Mouse (Mus musculus) megakaryocyte, adult 5-6 weeks (primary cell): ENCODE data around the gene Mdm4. TPM values are rescaled to one million over a fixed set of nuclear protein-coding genes. Genes with fewer than 3 reads are reported as not detected.
A peak's percentile ranks its signal among the peaks of the same experiment; 100 is the strongest.

Experiments
- ATAC-seq: 2 replicates; pipeline ENCODE4 v1.8.0; 2016; ENCODE audit warnings: mild to moderate bottlenecking, inconsistent platforms; ENCODE audit not compliant: poor library complexity, severe bottlenecking
- total RNA-seq, 2 experiments: library from RNA; stranded (forward) in 1 of 2; stranded (reverse) in 1 of 2; fragments of 153-499, 151-499 nt in 1 of 2; fragments of 221-1000, 200-1000 nt in 1 of 2; gene quantifications; 2 replicates each; pipeline versions ENCODE4 v1.2.3 to v1.2.4; 2015 to 2017

Gene Mdm4
- total RNA-seq (2015): 66.6 and 69.0 TPM in 2 replicates
- 88.5 and 97.9 TPM in 2 replicates for total RNA-seq (2017)

DNA sequence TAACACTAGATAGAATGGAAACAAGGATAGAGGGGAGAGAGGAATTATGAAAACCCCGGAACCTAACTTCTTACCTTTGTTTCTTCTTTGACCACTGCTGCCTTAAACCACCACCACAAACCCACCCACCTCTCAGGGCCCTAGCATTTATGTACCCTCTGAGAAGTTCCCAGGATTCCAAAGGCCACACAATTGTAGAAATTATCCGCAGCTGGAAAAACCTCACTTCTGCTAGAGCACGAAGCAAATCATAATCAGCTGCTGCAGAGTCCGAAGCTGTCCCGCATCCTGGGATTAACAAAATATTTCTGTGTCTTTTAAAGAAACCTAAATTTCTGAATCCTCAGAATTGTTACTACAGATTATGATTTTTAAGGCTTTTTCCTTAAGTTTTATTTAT lies at the start of gene Mdm4:
Gene Mdm4, minus strand, starts transcription at position 101 of the 400 bp plus-strand sequence.
- no peak for ATAC-seq

DNA sequence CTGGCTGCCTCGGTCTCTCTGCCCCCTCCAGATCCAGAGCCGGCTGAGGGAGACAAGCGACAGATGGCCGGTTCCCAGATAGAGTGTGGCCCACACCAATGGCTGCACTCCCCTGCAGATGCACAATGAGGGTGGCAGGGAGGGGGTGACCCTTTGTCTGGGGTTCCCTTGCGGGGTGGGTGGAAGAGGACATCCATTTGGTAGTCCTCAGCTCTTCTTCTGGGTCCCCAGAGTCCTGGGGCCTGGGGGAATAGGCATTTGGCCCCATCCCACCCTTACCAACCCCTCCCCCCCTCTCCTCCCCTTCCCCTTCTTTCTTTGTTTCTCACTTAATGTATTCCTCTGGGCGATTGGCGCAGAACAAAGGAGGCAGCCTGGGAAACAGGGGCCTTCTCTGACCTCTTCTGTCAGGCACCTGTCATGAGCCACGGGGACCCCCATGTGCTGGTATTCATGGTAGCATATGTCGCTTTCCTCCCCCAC lies 49.8 kb upstream of the Mdm4 start:
- ATAC-seq: no peak

DNA sequence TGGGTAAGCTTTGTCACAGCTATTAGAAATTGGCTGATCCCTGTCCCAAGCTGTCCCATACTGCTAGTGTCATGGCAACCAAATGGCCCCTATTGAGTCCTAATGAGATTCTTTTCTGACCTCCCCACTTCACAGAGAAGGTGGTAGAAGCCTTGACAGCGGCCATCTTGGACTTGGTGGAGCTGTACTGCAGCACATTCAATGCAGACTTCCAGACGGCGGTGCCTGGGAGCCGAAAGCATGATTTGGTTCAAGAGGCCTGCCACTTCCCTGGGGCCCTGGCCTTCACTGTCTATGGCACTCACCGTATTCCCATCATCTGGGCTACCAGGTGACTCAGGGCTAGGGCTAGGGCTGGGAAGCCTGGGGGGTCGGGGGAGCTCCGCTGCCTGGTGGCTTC lies 49.1 kb upstream of the Mdm4 start:
- no peak for ATAC-seq

DNA sequence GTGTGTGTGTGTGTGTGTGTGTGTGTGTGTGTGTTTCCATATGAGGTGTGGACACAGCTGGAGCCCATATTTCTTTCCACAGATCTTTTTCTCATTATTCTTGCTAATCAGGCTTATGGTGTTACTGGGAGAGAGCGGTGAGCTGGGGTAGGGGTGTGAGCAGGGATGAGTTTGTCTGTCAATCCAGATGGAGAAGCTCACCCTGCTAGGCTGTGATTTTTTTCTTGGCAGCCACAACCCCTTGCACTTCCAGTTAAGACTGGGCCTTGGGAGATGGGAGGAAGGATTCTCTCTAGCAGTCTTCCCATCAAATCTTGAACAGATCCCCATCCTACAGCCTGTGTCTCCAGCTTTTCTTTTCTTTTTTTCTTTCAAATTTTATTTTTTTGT lies 48.0 kb upstream of the Mdm4 start:
- no peak for ATAC-seq

DNA sequence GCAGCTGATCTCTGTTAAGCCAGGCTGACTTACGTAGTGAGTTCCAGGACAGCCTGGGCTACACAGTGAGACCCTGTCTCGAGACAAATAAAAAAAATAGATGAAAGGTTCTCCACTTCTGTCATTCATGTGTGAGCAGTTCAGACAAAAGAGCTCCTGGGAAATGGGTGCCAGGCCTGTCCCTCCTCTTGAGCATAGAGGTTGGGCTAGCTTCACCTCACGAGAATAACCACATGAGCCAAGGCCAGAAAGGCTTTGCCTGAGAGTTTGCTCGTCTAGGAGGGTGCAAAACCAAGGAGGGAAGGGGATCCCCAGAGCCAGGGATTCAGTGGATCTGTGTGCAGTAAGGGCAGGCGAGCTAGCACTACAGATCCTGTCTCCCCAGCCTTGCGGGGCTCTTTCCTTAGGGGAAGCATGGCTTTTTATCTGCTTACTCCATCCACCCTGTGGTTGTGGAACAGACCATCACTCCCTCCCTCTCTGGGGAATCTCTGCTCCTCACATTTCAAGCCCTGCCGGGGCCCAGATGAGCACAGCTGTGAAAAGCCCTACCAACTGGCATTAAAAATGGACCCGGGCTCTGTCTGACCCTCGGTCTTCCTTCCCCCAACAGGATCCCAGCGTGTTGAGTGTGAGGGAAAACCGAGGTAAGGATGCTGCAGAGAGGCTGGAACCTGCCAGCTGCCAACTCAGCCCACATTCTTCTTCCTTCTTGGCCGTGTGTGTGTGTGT lies 47.4 kb upstream of the Mdm4 start:
- ATAC-seq: no peak

DNA sequence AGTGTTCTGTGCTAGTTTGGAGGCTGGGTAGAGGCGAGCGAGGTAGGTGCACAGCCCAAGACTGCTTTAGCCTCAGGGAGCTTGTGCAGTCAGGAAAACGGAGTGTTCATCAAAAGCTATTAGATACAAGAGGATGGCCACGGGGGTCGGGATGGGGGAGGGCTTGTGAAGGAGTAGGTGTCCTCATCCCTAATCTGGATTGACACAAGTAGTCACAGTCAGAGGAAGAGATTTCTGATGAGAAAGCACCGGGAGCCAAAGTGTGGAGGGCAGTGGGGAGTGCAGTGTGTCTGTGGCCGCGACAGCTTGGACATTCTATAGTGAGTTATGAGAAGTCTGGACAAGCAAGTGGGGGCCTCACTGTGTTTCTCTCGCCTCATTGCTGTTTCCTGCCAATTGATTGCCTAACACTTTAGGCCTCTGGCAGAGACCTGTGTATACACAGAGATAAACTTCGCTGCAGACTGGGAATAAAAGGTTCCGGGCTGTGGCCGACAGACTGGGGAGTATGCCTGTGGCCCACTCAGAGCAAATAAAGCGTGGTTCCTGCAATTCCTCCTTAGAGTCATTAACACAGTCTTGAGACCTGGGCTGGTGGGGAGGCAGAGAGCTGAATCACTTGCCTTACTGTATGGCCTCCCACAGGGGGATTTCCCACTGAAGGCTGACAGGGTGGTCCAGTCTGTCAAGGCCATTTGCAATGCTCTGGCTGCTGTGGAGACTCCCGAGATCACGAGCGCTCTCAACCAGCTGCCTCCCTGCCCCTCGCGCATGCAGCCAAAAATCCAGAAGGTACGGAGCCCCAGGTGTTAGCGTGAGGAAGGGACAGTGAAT lies 46.5 kb upstream of the Mdm4 start:
- ATAC-seq: no peak

DNA sequence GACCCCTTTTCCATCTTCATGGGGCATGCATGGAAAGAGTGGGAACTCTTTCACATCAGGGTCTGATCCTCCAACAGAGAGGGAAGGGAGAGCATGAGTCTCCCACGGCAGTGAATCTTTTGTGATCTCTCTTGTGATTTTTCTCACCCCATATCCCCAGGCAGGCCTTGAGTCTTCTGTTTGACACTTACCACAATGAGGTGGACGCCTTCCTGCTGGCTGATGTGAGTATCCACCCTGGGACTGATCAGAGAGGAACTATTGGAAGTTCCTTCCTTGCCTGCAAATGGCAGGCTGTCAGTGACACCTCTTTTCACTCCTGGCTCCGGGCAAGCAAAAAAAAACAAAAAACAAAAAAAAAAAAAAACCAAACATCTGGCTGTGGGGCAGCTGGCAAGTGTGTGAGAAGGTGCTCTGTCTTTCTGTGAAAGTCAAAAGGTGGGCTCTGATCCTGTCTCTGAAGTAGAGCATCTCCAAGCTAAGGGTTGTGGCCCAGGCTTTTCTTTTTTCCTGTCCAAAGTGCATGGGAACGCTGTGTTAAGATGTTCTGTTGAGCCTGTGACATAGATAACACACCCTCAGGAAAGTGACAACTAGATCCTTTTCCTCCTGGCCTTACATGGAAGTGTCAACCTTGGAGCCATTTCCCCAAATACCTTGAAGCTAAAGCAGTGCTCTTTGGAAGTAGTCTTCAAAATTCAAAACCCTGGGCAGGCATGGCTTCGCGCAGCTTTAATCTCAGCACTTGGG lies 45.5 kb upstream of the Mdm4 start:
- no peak for ATAC-seq

DNA sequence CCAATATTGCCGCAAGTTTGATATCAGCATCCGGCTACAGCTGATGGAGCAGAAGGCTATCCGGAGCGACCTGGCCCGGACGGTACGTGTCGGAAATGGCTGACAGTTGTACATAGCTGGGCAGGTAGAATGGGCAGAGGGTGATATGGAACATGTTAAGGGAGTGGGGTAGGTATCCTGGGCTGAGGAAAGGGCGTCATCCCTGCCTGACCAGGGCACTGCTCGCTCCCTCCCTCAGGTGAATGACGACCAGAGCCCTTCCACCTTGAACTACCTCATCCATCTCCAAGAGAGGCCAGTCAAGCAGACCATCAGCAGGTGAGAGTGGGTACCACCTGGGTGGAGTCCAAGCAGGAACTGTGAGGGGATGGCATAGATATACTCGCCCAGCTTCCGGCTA lies 44.2 kb upstream of the Mdm4 start:
- no peak for ATAC-seq

DNA sequence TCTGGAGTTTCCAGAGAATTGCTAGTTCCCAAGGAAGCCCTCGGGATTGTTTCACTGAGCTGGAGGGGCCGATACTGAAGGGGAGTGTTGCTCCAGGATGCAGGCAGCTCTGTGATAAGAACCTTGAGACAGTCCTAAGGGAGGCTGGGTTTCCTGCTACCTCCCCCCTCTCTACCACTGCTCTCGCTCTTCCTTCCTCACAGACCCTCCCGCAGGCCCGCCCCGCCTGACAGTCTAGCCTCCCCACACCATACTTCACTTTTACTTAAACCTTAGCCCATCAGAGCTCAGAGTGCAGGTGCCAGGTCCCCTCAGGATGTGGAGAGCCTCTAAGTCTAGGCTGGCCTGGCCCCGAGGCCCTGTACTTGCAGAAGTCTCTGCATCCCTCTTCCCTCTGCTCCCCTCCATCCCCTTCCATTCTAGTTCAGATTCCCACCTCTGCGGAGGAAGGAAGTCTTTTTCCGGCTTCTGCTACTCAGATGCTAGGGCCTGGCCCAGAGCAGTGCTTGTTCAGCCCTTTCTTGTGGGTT lies 43.0 kb upstream of the Mdm4 start:
- peak; percentile 22; the same call in 1 of the 2 replicates for ATAC-seq

DNA sequence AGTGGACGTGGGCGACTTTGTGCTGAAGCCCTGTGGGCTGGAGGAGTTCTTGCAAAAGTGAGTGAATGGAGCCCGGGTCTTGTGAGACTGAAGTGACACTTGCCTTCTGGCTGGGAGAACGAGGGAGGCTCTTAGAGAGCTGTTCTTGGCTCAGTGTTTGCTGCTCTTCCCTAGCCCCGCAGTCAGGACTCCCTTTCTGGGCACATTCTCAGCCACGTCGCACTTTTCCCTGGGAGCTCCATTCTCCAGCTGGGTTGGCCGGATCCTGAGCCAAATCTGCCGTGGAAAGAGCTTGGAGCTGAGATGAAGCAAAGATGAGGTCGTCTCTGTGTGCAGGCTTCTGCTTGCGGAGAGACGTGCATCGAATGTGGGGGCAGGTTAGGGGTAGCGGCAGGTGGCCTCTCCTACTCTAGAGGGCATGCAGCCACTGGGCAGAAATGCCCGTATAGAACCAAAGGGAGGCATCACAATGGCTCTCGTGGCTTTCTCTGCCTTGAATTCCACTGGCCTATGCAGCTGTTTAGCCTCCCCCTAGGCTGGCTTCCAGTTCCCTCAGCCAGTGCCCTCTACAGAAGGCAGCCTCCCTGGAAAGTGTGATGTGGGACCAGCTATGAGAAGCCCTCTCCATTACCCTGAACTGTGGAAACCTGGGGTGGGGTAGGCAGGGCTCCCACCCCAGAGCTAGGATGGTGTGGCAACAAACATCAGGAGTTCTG lies 41.5 kb upstream of the Mdm4 start:
- ATAC-seq: no peak

DNA sequence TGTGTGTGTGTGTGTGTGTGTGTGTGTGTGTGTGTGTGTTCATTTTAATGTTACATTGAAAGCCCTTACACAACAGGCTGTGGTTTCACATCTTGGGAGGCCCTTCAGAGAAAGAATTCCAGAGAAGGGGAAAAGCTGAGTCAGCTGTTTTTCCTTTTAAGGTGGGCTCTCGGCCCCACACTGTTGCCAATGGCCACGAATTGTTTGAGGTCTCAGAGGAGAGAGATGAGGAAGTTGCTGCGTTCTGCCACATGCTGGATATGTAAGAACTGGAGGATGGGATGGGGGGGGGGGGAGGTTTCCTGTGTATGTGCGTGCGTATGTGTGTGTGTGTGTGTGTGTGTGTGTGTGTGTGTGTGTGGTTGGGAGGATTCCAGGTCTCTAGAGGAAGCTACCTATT lies 39.8 kb upstream of the Mdm4 start:
- ATAC-seq: peak; percentile 63

DNA sequence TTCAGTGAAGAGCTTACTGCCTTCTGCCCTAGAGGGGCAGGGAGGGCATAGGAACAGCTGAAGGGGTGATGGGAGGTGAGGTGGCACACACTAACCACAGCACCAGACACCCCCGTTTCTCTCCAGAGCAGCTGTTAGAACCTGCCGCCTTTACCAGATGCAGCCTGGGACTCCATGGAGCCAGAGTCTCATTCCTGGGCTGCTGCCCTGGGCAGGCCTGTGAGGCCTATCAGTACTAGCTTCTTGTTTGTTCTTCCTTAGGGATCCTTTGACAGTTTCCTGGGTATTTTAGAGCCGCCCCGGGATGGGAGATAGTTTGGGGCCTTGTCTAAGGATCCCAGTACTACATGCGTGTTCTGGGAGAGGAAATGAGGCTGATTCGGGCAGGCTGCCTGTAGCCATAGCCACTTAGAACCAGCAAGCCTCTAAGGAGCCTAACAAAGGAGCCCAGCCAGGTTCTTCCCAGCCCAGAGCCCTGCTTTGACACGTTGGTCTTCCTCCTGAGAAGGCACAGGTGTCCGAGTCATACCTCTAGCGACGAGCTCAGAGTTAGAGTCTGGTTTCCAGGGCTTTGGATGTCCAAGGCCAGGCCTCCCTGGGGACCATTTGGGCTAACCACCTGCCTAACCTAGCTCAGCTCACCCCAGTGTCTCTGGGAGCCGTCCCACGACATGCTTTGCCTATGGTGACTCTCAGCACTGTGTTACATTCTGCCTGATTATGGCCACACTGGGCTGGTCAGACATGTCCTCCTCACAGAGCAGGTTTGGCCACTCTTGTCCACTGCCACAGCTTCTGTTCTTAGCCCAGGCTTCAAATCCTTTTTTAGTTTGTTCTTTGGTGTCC lies 39.1 kb upstream of the Mdm4 start:
- no peak for ATAC-seq

DNA sequence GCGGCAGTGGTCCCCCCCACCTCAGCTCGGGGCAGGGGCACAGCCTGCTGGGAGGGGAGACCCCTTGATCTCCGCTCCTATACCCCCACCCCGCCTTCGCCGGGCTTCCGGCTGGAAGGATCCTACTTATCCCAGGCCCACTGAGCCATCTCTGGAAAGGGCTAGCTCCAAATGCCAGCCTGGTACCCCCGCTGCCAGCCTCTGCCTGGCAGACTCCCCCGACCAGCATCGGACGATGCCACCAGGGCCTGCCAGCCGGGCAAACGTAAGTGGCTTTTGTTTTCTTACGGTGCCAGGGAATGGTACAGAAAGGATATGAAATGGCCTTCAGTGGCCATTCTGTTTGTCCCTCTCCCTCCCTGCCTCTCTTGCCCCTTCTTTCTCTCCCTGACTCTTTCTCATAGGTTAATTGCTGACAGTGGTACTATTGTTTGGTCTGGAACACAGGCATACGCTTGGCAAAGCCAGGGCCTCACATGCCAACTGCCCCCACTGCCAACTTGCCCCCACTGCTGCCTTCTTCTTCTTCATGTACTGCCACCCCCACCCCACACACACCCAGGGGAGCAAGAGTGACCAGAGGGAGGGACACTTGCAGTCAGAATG lies 38.4 kb upstream of the Mdm4 start:
- ATAC-seq: no peak

DNA sequence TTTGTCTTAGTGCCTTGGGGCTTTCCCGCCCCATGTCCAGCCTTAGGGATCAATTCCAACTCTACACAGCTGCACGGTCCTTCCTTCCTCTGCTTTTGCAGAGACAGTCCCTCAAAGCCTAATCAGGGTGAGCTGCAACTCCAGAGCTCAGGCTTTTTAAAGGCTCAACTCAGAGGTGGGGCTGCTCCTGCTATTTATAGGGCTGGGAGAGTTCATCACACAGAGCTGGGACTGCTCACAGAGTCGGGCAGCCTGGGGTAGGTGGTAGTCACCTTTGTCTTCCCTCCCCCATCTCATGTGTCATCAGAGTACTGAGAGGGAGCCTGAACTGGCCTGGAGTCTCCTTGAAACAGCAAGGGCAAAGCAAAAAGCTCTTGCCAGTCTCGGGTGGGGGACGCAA lies 37.9 kb upstream of the Mdm4 start:
- ATAC-seq: no peak

DNA sequence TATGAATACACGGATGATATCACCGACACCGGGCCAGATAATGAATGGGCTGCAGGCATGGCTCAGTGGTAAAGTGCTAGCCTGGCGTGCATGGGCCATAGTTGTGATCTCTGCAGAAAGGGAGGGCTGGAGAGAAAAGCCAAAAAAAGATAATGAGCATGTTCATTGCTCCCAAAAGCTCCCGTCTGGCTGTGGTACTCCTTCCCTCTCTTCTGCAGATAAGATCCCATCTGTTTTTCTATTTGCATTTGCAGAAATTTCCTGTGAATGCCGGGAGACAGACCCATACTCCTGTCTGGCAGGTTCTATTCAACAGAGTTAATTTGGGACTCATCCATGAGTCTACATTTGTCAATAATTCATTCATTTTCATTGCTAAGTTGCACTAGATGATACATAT lies 32.8 kb upstream of the Mdm4 start:
- ATAC-seq: no peak

DNA sequence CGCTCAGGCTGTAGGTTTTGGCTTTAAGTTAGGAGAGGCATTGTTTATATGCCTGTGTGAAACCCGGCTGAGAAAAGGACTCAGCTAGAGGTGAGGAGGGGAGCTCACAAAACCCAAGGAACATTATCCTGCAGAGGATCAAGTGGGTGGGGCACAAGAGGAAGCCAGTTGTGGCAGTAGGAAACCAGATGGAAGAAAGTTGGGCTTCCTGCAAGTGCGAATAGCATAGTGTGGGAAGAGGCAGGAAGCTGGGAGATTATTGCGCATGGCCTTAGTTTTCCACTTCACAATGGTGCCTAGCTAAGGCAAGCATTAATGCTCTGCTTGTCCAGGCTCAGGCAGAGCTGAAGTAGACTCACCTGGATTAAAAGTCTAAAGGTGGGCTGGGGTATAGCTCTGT lies 30.3 kb upstream of the Mdm4 start:
- ATAC-seq: no peak

DNA sequence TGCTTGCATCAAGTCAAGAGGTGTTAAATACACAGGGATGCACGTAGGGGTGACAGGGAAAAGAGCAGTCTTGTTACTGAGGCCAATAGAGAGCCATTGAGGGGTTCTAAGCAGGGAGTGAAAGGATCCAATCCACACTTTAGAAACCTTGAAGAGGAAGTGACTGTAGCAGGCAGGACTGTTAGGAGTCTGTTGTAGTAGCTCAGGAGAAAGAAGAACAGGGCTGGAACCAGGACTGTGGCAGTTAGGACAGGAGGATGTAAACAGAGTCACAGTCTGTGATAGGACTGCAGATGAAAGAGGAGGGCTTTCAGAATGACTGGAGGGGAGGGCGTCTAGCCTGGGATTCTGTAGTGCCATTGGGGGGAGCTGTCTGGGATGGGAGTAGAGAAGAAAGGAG lies 29.2 kb upstream of the Mdm4 start:
- no peak for ATAC-seq

DNA sequence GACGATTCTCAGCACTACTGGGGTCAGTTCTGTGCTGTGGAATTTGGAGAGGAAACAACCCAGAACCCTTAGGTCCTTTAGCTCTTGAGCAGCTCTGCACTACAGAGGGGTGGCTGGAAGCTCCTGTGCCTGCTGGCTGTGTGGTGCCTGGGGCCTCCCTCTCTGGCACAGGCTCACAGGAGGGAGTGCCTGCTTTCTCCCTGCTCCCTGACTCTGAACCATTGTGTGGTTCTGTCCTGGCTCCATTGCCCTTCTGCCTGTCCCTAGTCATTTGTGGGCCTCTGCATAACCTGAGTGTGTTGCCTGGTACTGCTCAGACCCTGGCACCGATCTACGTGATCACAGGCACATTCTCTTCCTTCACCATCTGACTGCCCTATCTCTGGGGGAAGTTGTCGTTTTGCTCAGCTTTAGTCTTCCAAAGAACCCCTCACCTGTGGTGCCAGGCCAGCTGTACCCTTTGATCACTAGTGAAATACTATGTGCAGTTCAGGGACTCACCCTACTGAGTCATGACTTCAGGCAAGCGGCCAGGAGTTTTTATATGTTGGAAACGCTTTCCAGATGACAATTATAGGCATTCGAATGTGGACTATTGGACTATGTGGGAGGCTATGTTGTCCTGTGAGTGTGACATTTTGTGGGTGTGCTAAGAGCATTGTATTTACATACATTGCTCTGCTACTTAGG lies 27.1 kb upstream of the Mdm4 start:
- no peak for ATAC-seq

DNA sequence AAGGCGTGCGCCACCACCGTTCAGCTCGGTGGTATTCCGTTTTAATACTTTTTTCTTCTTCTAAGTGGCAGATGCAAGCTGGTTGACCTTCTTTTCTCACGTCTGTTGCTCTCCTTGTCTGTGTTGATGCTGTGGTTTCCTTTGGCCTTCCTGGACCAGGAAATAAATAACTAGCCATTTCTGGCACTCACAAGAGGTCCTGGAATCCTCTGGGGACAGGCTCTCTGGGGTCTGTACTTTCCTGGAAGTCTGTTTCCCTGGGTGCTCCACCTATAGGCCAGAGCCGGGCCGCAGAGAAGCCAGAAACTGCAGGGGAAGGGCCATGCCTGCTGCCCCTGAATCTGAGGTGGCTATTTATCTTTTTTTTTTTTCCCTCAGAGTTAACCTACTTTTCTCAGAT lies 24.0 kb upstream of the Mdm4 start:
- no peak for ATAC-seq
